Mouse (Mus musculus): ENCODE results near the gene Gm45713. TPM values are rescaled to one million over a fixed set of nuclear protein-coding genes. Genes with fewer than 3 reads are reported as not detected.

The Gm45713 gene
- polyA plus RNA-seq, 1 experiment from 2014 or later = 0.13 TPM

GRCm38 (mm10) chr7:45151303-45151702 is 15.3 kb upstream of the Gm45713 start:
- Histone ChIP-seq H3K4me3 (no peak overlapping the region), H3K4me2 (no peak overlapping the region), H3K27me3 (no peaks in the 10 kb centered on the region), H3K9ac (no peak overlapping the region), H3K27ac (no peak overlapping the region), H3K4me1 (peaks cover 31% of the 10 kb centered on the region), H3K9me3 (replicated peaks) (no peaks in the 10 kb centered on the region), H3K36me3 (ENCODE audit: poor library complexity, severe bottlenecking) (peaks cover 4% of the 10 kb centered on the region; the same call in 1 of the 2 replicates)
- ATAC-seq = no peak
- 61% methylated on average over 11 of the region's 11 CpGs for WGBS

- no peak overlapping the region for H3K27ac ChIP-seq
- H3K4me2 ChIP-seq = no peak overlapping the region
- H3K4me1 ChIP-seq = peaks cover 29% of the 10 kb centered on the region
- peaks cover 12% of the 10 kb centered on the region for H3K36me3 ChIP-seq (ENCODE audit: poor library complexity, severe bottlenecking)
- H3K4me3 ChIP-seq = no peak overlapping the region
- 0 out of 2 replicates have a peak overlapping the region, but pooled peaks have one; percentile 3 for H3K9ac ChIP-seq
- ATAC-seq = no peak
- H3K27me3 ChIP-seq = no peaks in the 10 kb centered on the region
- WGBS = 65% methylated on average over 4 of the region's 4 CpGs
- H3K9me3 ChIP-seq (replicated peaks) = no peaks in the 10 kb centered on the region
Observed at GRCm38 (mm10) chr7:45150321-45150720, 14.3 kb upstream of the Gm45713 start.

GRCm38 (mm10) chr7:45149545-45149944 is 13.5 kb upstream of the Gm45713 start:
- H3K36me3 ChIP-seq (ENCODE audit: poor library complexity, severe bottlenecking) = peaks cover 20% of the 10 kb centered on the region
- no peak for ATAC-seq
- no peaks in the 10 kb centered on the region for H3K27me3 ChIP-seq
- no peak overlapping the region for H3K27ac ChIP-seq
- no peaks in the 10 kb centered on the region for H3K9me3 ChIP-seq (replicated peaks)
- 26% methylated on average over 6 of the region's 6 CpGs for WGBS
- peaks cover 22% of the 10 kb centered on the region for H3K4me1 ChIP-seq
- no peak overlapping the region for H3K4me2 ChIP-seq
- H3K9ac ChIP-seq = no peak overlapping the region
- H3K4me3 ChIP-seq = no peak overlapping the region

- 0 out of 2 replicates have a peak overlapping the region, but pooled peaks have one; percentile 13 for H3K9ac ChIP-seq
- no peak overlapping the region for H3K4me2 ChIP-seq
- no peak for ATAC-seq
- H3K27me3 ChIP-seq = no peaks in the 10 kb centered on the region
- H3K4me3 ChIP-seq = no peak overlapping the region
- H3K4me1 ChIP-seq = peaks cover 21% of the 10 kb centered on the region
- no peak overlapping the region for H3K27ac ChIP-seq
- 65% methylated on average over 4 of the region's 4 CpGs for WGBS
- no peaks in the 10 kb centered on the region for H3K9me3 ChIP-seq (replicated peaks)
- peaks cover 29% of the 10 kb centered on the region for H3K36me3 ChIP-seq (ENCODE audit: poor library complexity, severe bottlenecking)
Observed at GRCm38 (mm10) chr7:45148534-45149098, 12.6 kb upstream of the Gm45713 start.

- Histone ChIP-seq H3K27me3 (no peaks in the 10 kb centered on the region), H3K9ac (no peak overlapping the region), H3K9me3 (replicated peaks) (no peaks in the 10 kb centered on the region), H3K4me1 (peaks cover 16% of the 10 kb centered on the region), H3K4me2 (no peak overlapping the region), H3K36me3 (ENCODE audit: poor library complexity, severe bottlenecking) (peaks cover 32% of the 10 kb centered on the region), H3K4me3 (no peak overlapping the region), H3K27ac (no peak overlapping the region)
- WGBS = 93% methylated on average over 11 of the region's 11 CpGs
- ATAC-seq = no peak
Observed at GRCm38 (mm10) chr7:45147899-45148298, 11.9 kb upstream of the Gm45713 start.

GRCm38 (mm10) chr7:45147267-45147666 is 11.2 kb upstream of the Gm45713 start:
- WGBS = 93% methylated on average over 10 of the region's 11 CpGs
- H3K9ac ChIP-seq = no peak overlapping the region

GRCm38 (mm10) chr7:45145460-45145859 is 9.4 kb upstream of the Gm45713 start:
- 92% methylated on average over 8 of the region's 8 CpGs for WGBS
- peaks cover 47% of the 10 kb centered on the region for H3K36me3 ChIP-seq (ENCODE audit: poor library complexity, severe bottlenecking)
- no peak overlapping the region for H3K4me2 ChIP-seq
- no peak overlapping the region for H3K4me3 ChIP-seq
- H3K9ac ChIP-seq = no peak overlapping the region
- no peaks in the 10 kb centered on the region for H3K27me3 ChIP-seq
- no peak overlapping the region for H3K27ac ChIP-seq
- H3K9me3 ChIP-seq (replicated peaks) = no peaks in the 10 kb centered on the region
- H3K4me1 ChIP-seq = no peaks in the 10 kb centered on the region; the same call in 1 of the 2 replicates
- no peak for ATAC-seq

More at GRCm38 (mm10) chr7:45147267-45147666, 11.2 kb upstream of the Gm45713 start:
- no peak for ATAC-seq
- H3K4me2 ChIP-seq = no peak overlapping the region
- no peak overlapping the region for H3K4me3 ChIP-seq
- H3K9me3 ChIP-seq (replicated peaks) = no peaks in the 10 kb centered on the region
- peaks cover 16% of the 10 kb centered on the region for H3K4me1 ChIP-seq
- peaks cover 38% of the 10 kb centered on the region for H3K36me3 ChIP-seq (ENCODE audit: poor library complexity, severe bottlenecking)
- no peak overlapping the region for H3K27ac ChIP-seq
- no peaks in the 10 kb centered on the region for H3K27me3 ChIP-seq

GRCm38 (mm10) chr7:45144368-45145174 is 8.5 kb upstream of the Gm45713 start:
- Histone ChIP-seq H3K27ac (no peak overlapping the region), H3K4me1 (no peaks in the 10 kb centered on the region), H3K27me3 (no peaks in the 10 kb centered on the region), H3K4me3 (no peak overlapping the region), H3K4me2 (no peak overlapping the region), H3K9me3 (replicated peaks) (no peaks in the 10 kb centered on the region), H3K9ac (no peak overlapping the region), H3K36me3 (ENCODE audit: poor library complexity, severe bottlenecking) (peaks cover 47% of the 10 kb centered on the region)
- WGBS = 88% methylated on average over 13 of the region's 13 CpGs
- ATAC-seq = no peak

- 87% methylated on average over 5 of the region's 5 CpGs for WGBS
- ATAC-seq = no peak
- H3K4me1 ChIP-seq = no peaks in the 10 kb centered on the region
- no peak overlapping the region for H3K27ac ChIP-seq
- H3K4me2 ChIP-seq = no peak overlapping the region
- H3K9ac ChIP-seq = no peak overlapping the region
- H3K9me3 ChIP-seq (replicated peaks) = no peaks in the 10 kb centered on the region
- H3K36me3 ChIP-seq (ENCODE audit: poor library complexity, severe bottlenecking) = peaks cover 43% of the 10 kb centered on the region
- no peak overlapping the region for H3K4me3 ChIP-seq
- H3K27me3 ChIP-seq = peaks cover 4% of the 10 kb centered on the region
Observed at GRCm38 (mm10) chr7:45141914-45142313, 5.9 kb upstream of the Gm45713 start.

GRCm38 (mm10) chr7:45141319-45141718 is 5.3 kb upstream of the Gm45713 start:
- Histone ChIP-seq H3K9me3 (replicated peaks) (no peaks in the 10 kb centered on the region), H3K27me3 (peaks cover 5% of the 10 kb centered on the region), H3K4me2 (no peak overlapping the region), H3K27ac (no peak overlapping the region), H3K4me1 (no peaks in the 10 kb centered on the region), H3K9ac (no peak overlapping the region), H3K36me3 (ENCODE audit: poor library complexity, severe bottlenecking) (peaks cover 43% of the 10 kb centered on the region), H3K4me3 (no peak overlapping the region)
- 92% methylated on average over 3 of the region's 3 CpGs for WGBS
- no peak for ATAC-seq

- no peak for ATAC-seq
- H3K27me3 ChIP-seq = peaks cover 14% of the 10 kb centered on the region
Observed at GRCm38 (mm10) chr7:45139904-45140723, 4.1 kb upstream of the Gm45713 start.

GRCm38 (mm10) chr7:45138403-45138802 is 2.4 kb upstream of the Gm45713 start:
- 85% methylated on average over 1 of the region's 1 CpGs for WGBS
- H3K4me2 ChIP-seq = no peak overlapping the region
- H3K9me3 ChIP-seq (replicated peaks) = no peaks in the 10 kb centered on the region
- H3K4me1 ChIP-seq = peaks cover 6% of the 10 kb centered on the region; the same call in 1 of the 2 replicates
- no peak overlapping the region for H3K4me3 ChIP-seq
- no peak overlapping the region for H3K27ac ChIP-seq
- peaks cover 17% of the 10 kb centered on the region; the same call in 1 of the 2 replicates for H3K36me3 ChIP-seq (ENCODE audit: poor library complexity, severe bottlenecking)
- peaks cover 23% of the 10 kb centered on the region for H3K27me3 ChIP-seq
- no peak overlapping the region for H3K9ac ChIP-seq
- ATAC-seq = no peak

More at GRCm38 (mm10) chr7:45139904-45140723, 4.1 kb upstream of the Gm45713 start:
- Histone ChIP-seq H3K9ac (no peak overlapping the region), H3K4me1 (peaks cover 6% of the 10 kb centered on the region; the same call in 1 of the 2 replicates), H3K36me3 (ENCODE audit: poor library complexity, severe bottlenecking) (peaks cover 33% of the 10 kb centered on the region), H3K4me3 (no peak overlapping the region), H3K9me3 (replicated peaks) (no peaks in the 10 kb centered on the region), H3K4me2 (no peak overlapping the region), H3K27ac (no peak overlapping the region)
- 82% methylated on average over 8 of the region's 8 CpGs for WGBS

Measured in forebrain, embryonic 13.5 days (tissue).